Mouse (Mus musculus) embryonic facial prominence, embryonic 15.5 days (tissue): Measurements from ENCODE around the gene Scube2. TPM values are rescaled to one million over a fixed set of nuclear protein-coding genes. Genes with fewer than 3 reads are reported as not detected.

Experiments
- ATAC-seq: fragments of 200-750 bp; cut with Nextera tagmentation; 2 replicates; pipeline ENCODE4 v1.8.0; 2017; ENCODE audit warnings: low read depth, moderate TSS enrichment; ENCODE audit not compliant: insufficient number of reproducible peaks, low FRiP score, low TSS enrichment
- H3K27ac ChIP-seq: fragments of 300-500 bp; sonication (generic); replicated peaks from 2 replicates; pipeline ENCODE4 v1.5.1; 2015; ENCODE audit warnings: mild to moderate bottlenecking, inconsistent platforms
- H3K27me3 ChIP-seq: fragments of 300-500 bp; sonication (generic); 2 replicates; pipeline ENCODE4 v1.6.1; 2015; ENCODE audit warnings: inconsistent platforms
- H3K36me3 ChIP-seq: fragments of 300-500 bp; sonication (generic); 2 replicates; pipeline ENCODE4 v1.6.1; 2015; ENCODE audit warnings: mild to moderate bottlenecking, inconsistent platforms
- H3K4me1 ChIP-seq: fragments of 300-500 bp; sonication (generic); 2 replicates; pipeline ENCODE4 v1.6.1; 2015; ENCODE audit warnings: inconsistent platforms
- H3K4me2 ChIP-seq: fragments of 300-500 bp; sonication (generic); replicated peaks from 2 replicates; pipeline ENCODE4 v1.6.1; 2015; ENCODE audit warnings: mild to moderate bottlenecking, inconsistent platforms
- H3K4me3 ChIP-seq: fragments of 300-500 bp; sonication (generic); replicated peaks from 2 replicates; pipeline ENCODE4 v1.5.1; 2015; ENCODE audit warnings: mild to moderate bottlenecking, inconsistent platforms
- H3K9ac ChIP-seq: fragments of 300-500 bp; sonication (generic); 2 replicates; pipeline ENCODE4 v1.6.1; 2015; ENCODE audit warnings: inconsistent platforms
- H3K9me3 ChIP-seq: fragments of 300-500 bp; sonication (generic); replicated peaks from 2 replicates; pipeline ENCODE4 v1.6.1; 2016; ENCODE audit warnings: inconsistent platforms
- WGBS: fragments of 180-500 bp; shearing (Covaris S2); methylation state at CpG from one replicate; pipeline ENCODE4 v1.1.7; 2015; 5-methylcytosine and 5-hydroxymethylcytosine counted together
- polyA plus RNA-seq: library from polyadenylated mRNA; unstranded; fragments of >200 nt; fragmentation: Nextera tagmentation; extraction: Ambion mirVana; gene quantifications from 2 replicates; pipeline ENCODE4 v1.2.1, GENCODE M21; 2015

Scube2 gene
- polyA plus RNA-seq, 1 experiment from 2014 or later: 3.9 TPM

GRCm38 (mm10) chr7:109879158-109879557 is 13.7 kb upstream of the Scube2 start:
- H3K4me3 ChIP-seq: no peak overlapping the region
- H3K36me3 ChIP-seq: no peaks in the 10 kb centered on the region
- H3K27ac ChIP-seq: no peak overlapping the region
- H3K4me2 ChIP-seq: no peak overlapping the region
- no peak overlapping the region for H3K9ac ChIP-seq
- no peaks in the 10 kb centered on the region for H3K9me3 ChIP-seq
- peaks cover 4% of the 10 kb centered on the region; the same call in 1 of the 2 replicates for H3K4me1 ChIP-seq
- no peaks in the 10 kb centered on the region; the same call in 1 of the 2 replicates for H3K27me3 ChIP-seq
- WGBS: 44% methylated on average over 12 of the region's 12 CpGs
- no peak for ATAC-seq

GRCm38 (mm10) chr7:109876085-109876484 is 10.6 kb upstream of the Scube2 start:
- Histone ChIP-seq H3K9ac (no peak overlapping the region), H3K36me3 (no peaks in the 10 kb centered on the region), H3K27ac (no peak overlapping the region), H3K4me2 (no peak overlapping the region), H3K27me3 (no peaks in the 10 kb centered on the region; the same call in 1 of the 2 replicates), H3K9me3 (no peaks in the 10 kb centered on the region), H3K4me3 (no peak overlapping the region), H3K4me1 (no peaks in the 10 kb centered on the region)
- 79% methylated on average over 8 of the region's 8 CpGs for WGBS
- ATAC-seq: no peak

- 49% methylated on average over 3 of the region's 3 CpGs for WGBS
- no peaks in the 10 kb centered on the region; the same call in 1 of the 2 replicates for H3K27me3 ChIP-seq
- no peak for ATAC-seq
- H3K9ac ChIP-seq: no peak overlapping the region
- H3K27ac ChIP-seq: no peak overlapping the region
- H3K9me3 ChIP-seq: no peaks in the 10 kb centered on the region
- H3K36me3 ChIP-seq: no peaks in the 10 kb centered on the region
- H3K4me1 ChIP-seq: no peaks in the 10 kb centered on the region
- no peak overlapping the region for H3K4me3 ChIP-seq
- H3K4me2 ChIP-seq: no peak overlapping the region
Measured at GRCm38 (mm10) chr7:109875598-109875997, 10.1 kb upstream of the Scube2 start.

- no peak for ATAC-seq
- Histone ChIP-seq H3K9me3 (no peaks in the 10 kb centered on the region), H3K27me3 (no peaks in the 10 kb centered on the region; the same call in 1 of the 2 replicates), H3K4me2 (no peak overlapping the region), H3K4me1 (no peaks in the 10 kb centered on the region), H3K36me3 (no peaks in the 10 kb centered on the region), H3K4me3 (no peak overlapping the region), H3K27ac (no peak overlapping the region), H3K9ac (no peak overlapping the region)
Measured at GRCm38 (mm10) chr7:109875033-109875432, 9.6 kb upstream of the Scube2 start.

GRCm38 (mm10) chr7:109873170-109873569 is 7.7 kb upstream of the Scube2 start:
- H3K9me3 ChIP-seq: no peaks in the 10 kb centered on the region
- no peaks in the 10 kb centered on the region; the same call in 1 of the 2 replicates for H3K27me3 ChIP-seq
- no peak overlapping the region for H3K9ac ChIP-seq
- H3K4me2 ChIP-seq: no peak overlapping the region
- no peak overlapping the region for H3K4me3 ChIP-seq
- 54% methylated on average over 5 of the region's 5 CpGs for whole genome bisulfite sequencing
- no peak overlapping the region for H3K27ac ChIP-seq
- no peak for ATAC-seq
- H3K4me1 ChIP-seq: no peaks in the 10 kb centered on the region
- H3K36me3 ChIP-seq: no peaks in the 10 kb centered on the region

- no peak overlapping the region for H3K27ac ChIP-seq
- no peak overlapping the region for H3K9ac ChIP-seq
- no peaks in the 10 kb centered on the region for H3K36me3 ChIP-seq
- WGBS: 81% methylated on average over 5 of the region's 5 CpGs
- H3K9me3 ChIP-seq: no peaks in the 10 kb centered on the region
- peaks cover 3% of the 10 kb centered on the region; the same call in 1 of the 2 replicates for H3K27me3 ChIP-seq
- H3K4me3 ChIP-seq: no peak overlapping the region
- ATAC-seq: no peak
- no peak overlapping the region for H3K4me2 ChIP-seq
- H3K4me1 ChIP-seq: no peaks in the 10 kb centered on the region
Measured at GRCm38 (mm10) chr7:109871232-109871631, 5.8 kb upstream of the Scube2 start.

GRCm38 (mm10) chr7:109868498-109868897 is 3.0 kb upstream of the Scube2 start:
- no peak overlapping the region for H3K27ac ChIP-seq
- ATAC-seq: no peak

GRCm38 (mm10) chr7:109866643-109867042 is 1.2 kb upstream of the Scube2 start:
- WGBS: 55% methylated on average over 3 of the region's 3 CpGs
- H3K27me3 ChIP-seq: peaks cover 26% of the 10 kb centered on the region
- H3K9ac ChIP-seq: no peak overlapping the region
- no peak overlapping the region for H3K4me3 ChIP-seq
- no peaks in the 10 kb centered on the region for H3K9me3 ChIP-seq
- H3K4me1 ChIP-seq: peaks cover 5% of the 10 kb centered on the region
- H3K4me2 ChIP-seq: no peak overlapping the region
- no peak for ATAC-seq
- H3K36me3 ChIP-seq: no peaks in the 10 kb centered on the region
- H3K27ac ChIP-seq: no peak overlapping the region

More at GRCm38 (mm10) chr7:109868498-109868897, 3.0 kb upstream of the Scube2 start:
- Histone ChIP-seq H3K4me3 (no peak overlapping the region), H3K9ac (no peak overlapping the region), H3K4me2 (no peak overlapping the region), H3K9me3 (no peaks in the 10 kb centered on the region), H3K27me3 (peaks cover 20% of the 10 kb centered on the region), H3K4me1 (peaks cover 5% of the 10 kb centered on the region), H3K36me3 (no peaks in the 10 kb centered on the region)
- WGBS: 24% methylated on average over 3 of the region's 3 CpGs

- no peak overlapping the region for H3K4me2 ChIP-seq
- no peak overlapping the region for H3K27ac ChIP-seq
- WGBS: 38% methylated on average over 4 of the region's 4 CpGs
- no peak overlapping the region for H3K9ac ChIP-seq
- no peak for ATAC-seq
- H3K36me3 ChIP-seq: no peaks in the 10 kb centered on the region
- H3K4me1 ChIP-seq: peaks cover 5% of the 10 kb centered on the region
- H3K9me3 ChIP-seq: no peaks in the 10 kb centered on the region
- no peak overlapping the region for H3K4me3 ChIP-seq
- peaks cover 31% of the 10 kb centered on the region for H3K27me3 ChIP-seq
Measured at GRCm38 (mm10) chr7:109863561-109863960, 1.9 kb downstream of the Scube2 start.

- Histone ChIP-seq H3K4me3 (no peak overlapping the region), H3K9me3 (no peaks in the 10 kb centered on the region), H3K27me3 (peaks cover 26% of the 10 kb centered on the region), H3K4me1 (peaks cover 3% of the 10 kb centered on the region), H3K27ac (no peak overlapping the region), H3K9ac (no peak overlapping the region), H3K4me2 (no peak overlapping the region), H3K36me3 (no peaks in the 10 kb centered on the region)
- no peak for ATAC-seq
- 87% methylated on average over 7 of the region's 7 CpGs for WGBS
Measured at GRCm38 (mm10) chr7:109860162-109860561, 5.3 kb downstream of the Scube2 start.

- no peak overlapping the region for H3K9ac ChIP-seq
- H3K36me3 ChIP-seq: no peaks in the 10 kb centered on the region
- no peaks in the 10 kb centered on the region for H3K9me3 ChIP-seq
- peaks cover 18% of the 10 kb centered on the region for H3K27me3 ChIP-seq
- H3K4me1 ChIP-seq: no peaks in the 10 kb centered on the region
- no peak overlapping the region for H3K4me2 ChIP-seq
- no peak overlapping the region for H3K27ac ChIP-seq
- no peak for ATAC-seq
- WGBS: 60% methylated on average over 6 of the region's 6 CpGs
- no peak overlapping the region for H3K4me3 ChIP-seq
Measured at GRCm38 (mm10) chr7:109859354-109859753, 6.1 kb downstream of the Scube2 start.

GRCm38 (mm10) chr7:109852752-109853212 is 12.7 kb downstream of the Scube2 start:
- 56% methylated on average over 7 of the region's 7 CpGs for WGBS
- H3K9me3 ChIP-seq: no peaks in the 10 kb centered on the region
- no peak; the same call in 1 of the 2 replicates for ATAC-seq

More at GRCm38 (mm10) chr7:109852752-109853212, 12.7 kb downstream of the Scube2 start:
- Histone ChIP-seq H3K4me2 (no peak overlapping the region), H3K4me1 (no peaks in the 10 kb centered on the region), H3K36me3 (no peaks in the 10 kb centered on the region), H3K4me3 (no peak overlapping the region), H3K27ac (no peak overlapping the region), H3K27me3 (0 out of 2 replicates have a peak, but pooled peaks cover 3% of the 10 kb centered on the region), H3K9ac (no peak overlapping the region)
